Mouse (Mus musculus) adrenal gland, postnatal 4 days (tissue): ENCODE results near the gene Plcb4. TPM values are rescaled to one million over a fixed set of nuclear protein-coding genes. Genes with fewer than 3 reads are reported as not detected.
"Not testable (repeated sequence)": the region's sequence is repeated elsewhere in the genome, so short reads cannot be mapped to it uniquely, and the experiment has no call there.

ENCODE experiments used
- DNase-seq, 2 experiments: peaks; one replicate each; pipeline ENCODE4 v3.0.0; 2021 to 2022; ENCODE audit warnings: low spot score in 2 of 2, mixed read lengths in 2 of 2
- total RNA-seq, 2 experiments: library from RNA; stranded (reverse); gene quantifications; 2 replicates each; pipeline ENCODE4 v1.2.3; 2021

The Plcb4 gene
- total RNA-seq, 2 experiments from 2014 or later = 55.1 to 60.8 TPM

DNA sequence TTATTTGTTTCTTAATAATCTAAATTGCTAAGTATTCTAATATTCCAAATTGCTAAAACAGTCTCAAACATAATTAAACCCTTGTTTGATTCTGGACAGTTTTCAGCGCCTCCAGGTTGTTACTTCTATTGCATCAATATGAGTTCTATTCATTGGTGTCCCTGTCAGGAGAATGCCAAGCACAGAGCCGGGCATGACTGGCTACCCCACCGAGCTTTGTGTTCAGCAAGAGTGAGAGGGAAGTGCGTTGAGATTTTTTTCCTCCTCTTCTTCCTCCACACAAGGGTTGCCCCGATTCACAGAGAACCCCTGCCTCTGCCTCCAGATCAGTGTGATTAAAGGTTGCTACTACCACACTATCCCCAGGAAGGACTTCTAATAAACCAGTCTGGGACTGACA, 53.5 kb downstream of the Plcb4 start:
- DNase-seq = no peak

DNA sequence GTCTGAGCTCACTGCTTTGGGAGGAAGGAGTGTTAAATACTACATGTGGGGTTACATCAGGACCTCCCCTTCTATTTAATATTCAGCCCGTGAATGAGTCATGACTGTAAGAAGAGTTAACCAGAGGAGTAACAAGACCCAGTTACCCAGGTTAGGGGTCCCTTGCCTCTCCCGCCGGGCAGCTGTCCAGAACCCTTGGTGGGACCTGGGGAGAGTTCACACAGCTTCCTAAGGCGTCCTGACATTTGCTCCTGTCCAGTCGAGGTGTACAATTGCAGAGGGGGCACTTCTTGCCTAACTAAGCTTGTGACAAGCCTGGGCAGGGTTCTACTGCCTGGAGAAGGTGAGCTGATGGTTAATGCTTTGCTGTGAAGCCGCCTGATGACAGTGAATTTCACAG, 54.1 kb downstream of the Plcb4 start:
- no peak for DNase-seq

DNA sequence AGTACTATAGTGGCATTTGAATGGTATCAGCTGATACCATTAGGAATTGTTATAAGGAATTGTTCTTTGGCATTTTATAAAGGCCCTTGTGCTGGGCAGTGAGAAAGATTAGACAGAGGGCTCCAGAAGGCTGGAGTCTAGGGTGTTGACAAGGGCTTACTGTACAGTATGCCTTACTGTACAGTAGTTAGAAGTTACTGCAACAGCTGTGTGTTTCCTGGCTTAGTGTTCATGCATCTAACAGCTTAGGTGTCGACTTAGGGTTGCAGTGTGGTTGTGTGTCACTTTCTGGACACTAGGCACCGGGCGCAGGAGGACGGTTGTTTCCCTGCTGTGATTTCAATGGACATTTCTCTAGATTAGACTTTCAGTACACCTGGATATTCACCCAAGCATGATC, 57.4 kb downstream of the Plcb4 start:
- no peak for DNase-seq

DNA sequence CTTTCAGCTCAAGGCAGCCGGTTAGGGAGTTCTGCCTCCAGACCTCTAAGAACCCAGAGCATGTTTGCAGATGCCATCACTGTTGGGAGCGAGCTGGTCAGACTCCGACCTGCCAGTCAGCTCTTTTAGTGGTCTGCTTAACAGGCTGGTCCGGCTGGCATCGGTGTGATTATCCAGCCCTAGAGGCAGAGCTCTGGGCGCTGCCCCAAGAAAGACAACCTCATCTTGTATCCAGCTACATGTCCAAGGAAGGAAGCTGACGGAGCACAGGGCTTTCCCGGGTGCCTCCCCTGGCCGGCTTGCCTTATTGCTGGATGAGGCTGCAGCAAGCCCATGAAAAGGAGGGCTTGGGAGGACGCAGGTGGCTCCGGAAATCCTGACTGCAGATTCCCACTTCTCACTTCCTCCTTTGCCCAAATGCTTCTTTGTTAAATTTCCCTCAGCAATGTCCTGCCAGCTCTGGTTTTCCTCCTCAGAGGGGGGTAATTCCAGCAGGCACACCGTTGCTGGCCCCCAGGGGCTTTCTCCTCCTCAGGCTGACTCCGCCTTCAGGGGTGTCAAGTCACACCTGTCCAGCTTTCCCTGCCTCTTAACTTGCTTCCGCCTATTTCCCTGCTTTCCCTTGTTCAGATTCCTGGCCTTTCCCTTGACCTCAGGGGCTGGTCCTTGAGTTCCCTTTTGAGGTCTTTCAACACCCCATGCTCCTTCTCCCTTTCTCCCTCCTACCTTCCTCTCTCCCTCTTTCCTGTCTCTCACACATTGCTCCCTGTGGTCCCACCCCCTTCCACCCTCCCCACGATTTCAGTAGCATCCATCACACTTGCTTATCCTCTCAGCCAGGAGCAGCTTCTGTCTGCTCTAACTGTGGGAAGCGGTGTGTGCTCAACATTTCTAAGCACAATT, 58.7 kb downstream of the Plcb4 start:
- no peak for DNase-seq

DNA sequence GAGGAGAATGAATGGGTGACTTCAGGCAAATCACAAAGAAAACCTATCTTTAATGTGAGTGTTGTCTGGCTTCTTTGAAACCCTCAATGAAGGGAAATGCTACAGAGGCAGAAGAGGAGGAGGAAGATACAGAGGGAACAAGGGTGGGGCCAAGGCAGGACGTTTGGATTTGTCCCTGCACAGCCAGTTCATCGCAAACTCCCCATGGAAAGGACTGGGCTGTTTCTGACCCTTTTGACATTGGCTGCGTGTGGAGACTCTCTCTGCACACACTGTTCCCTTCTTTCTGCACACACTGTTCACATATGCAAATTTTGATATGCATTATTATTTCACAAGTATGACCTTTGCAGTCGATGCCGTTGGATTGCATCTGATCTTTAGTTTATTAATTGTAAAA, 63.3 kb downstream of the Plcb4 start:
- no peak for DNase-seq

DNA sequence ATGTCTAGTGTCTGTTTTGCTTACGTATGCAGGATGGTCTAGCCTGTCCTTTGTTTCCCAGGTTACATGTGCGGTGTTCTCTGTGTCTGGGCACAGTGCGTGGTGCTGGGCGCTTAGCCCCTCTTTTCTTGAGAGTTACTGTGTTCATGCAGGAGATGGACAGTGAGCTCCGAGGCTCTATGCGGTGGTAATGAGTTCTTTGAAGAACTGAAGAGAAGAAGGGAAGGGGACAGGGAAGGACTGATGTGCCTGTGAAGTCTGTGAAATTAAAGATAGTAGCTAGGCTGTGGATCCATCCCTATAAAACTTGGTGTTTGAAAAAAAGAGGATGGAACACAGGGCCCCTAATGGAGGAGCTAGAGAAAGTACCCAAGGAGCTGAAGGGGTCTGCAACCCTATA, 64.6 kb downstream of the Plcb4 start:
- DNase-seq = no peak

DNA sequence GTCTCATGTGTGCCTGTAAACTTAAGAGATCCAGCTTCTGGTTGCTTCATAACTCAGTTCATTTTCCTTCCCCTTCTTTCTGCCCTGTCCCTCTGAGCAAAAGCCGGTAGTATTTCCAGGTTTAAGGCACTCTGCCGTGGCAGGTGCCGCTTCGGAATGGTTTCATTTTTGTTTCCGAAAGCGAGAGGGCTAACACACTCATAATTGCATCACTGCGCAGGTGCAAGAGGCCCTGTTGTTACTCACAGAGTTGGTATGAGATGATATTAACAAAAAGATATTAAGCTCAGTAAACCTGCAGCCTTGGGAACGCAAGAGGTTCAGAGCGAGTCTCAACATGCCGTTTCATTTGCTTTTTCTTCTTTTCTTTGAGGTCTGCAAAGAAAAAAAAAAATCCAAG, 65.7 kb downstream of the Plcb4 start:
- no peak for DNase-seq

DNA sequence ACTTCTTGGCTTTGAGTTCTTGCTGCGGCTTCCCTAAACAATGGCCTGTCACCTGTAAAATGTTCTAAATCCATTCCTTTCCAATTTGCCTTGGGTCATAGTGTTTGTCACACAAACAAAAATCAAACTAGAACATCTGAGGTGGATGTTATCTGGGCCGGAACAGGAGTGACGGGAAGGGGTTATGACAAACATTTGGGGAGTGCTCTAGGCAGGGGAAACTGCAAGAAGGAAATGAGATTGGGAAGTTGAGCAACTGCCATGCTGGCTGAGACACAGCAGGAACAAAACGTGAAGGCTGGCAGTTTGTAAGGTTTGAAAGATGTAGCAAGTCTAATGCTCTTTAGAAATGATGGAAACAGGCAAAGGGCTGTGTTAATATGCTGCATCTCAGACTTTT, 66.6 kb downstream of the Plcb4 start:
- DNase-seq = no peak

DNA sequence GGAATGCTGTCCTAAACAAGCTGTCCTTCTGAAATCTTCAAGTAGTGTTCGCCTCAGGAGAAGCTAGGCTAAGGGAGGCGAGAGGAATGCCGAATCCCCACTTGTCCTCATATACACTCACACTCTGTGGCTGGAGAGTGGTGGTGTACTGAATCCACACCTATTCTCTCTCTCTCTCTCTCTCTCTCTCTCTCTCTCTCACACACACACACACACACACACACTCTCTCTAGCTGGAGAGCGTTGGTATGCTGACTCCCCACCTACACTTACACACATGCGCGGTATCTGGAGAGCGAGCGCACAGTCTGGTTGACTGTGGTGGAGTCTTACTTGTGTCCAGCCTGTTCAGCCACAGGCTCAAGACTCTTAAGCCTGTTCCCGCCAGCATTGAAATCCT, 68.3 kb downstream of the Plcb4 start:
- no peak for DNase-seq

DNA sequence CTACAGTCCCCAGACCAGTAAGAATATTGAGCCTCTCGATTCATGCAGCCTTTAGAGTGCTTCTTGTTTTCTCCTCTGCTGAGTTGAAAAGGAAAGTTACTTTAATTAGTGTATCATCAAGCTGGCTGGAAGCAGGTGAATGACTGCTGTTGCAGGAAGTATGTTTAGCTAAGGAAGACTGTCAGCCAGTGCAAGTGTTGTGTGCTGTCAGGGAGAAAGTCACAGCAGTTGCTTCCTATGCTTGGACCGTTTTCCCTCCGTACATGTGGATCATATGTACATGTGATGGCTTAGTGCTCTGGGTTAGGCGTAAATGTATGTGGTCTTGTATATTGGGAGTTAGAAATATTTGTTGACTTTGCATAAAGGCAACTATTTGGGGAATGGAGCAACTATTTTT, 69.1 kb downstream of the Plcb4 start:
- DNase-seq = no peak

DNA sequence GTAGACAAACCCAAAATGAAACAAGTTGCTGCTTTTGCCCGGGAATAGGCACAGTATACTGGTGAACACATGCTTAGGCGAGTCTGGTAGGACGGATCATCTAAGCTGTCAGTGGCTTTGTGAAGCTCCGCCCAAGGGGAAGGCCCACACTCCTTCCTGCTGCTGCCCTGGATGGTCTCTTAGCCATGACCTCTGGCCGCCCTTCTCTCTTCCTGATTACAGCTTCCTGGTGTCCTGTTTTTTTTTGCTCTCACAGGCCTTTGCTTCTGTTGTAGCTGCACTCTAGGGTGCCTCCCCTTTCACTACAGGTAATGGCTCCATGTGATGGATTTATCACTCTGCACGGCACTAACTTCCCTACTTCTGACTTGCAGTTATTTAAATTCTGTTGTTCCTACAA, 72.8 kb downstream of the Plcb4 start:
- no peak for DNase-seq

DNA sequence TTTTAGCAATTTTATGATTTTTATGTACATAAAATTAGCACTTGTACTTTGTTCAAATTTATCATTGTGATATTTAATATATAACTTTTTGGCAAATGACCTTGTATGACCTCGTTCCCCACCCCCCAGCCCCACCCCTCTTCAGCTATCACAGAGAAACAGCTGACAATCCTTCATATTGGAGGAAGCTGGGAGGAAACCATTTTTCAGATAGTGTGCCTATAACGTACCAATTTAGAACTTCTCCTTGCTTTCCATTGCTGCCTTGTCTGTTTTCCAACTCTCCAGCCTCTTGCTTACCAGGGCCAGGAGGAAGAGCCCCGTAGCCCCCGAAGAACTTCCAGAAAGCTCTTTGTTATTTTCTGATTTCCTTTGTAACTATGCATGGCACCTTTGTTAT, 73.8 kb downstream of the Plcb4 start:
- no peak for DNase-seq

DNA sequence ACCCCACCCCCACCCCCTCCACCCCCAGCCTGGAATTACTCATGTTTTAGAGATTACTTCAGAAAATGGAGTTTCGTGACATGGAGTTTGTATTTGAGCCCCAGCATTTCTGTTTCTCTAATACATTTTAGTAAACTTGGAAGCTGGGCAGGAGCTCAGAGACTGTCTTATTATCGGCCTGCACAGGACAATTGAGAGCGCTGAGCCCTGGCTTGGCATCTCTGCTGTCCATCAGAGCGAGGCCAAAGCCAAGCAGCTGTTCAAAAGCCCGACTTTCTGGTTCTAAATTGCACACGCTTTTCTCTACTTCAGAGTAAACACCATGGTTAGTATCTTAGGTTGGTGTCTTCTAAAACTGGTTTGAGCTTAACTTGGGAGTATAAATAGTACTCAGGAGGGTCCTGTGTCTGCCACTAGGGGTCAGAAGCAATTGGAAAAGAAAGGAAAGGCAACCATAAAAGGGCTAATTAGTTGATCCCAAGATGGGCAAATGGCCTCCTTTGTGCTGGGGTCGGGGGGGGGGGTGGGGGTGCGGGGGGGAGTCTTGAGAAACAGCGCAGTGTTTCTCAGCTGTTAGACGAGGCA, 75.2 kb downstream of the Plcb4 start:
- DNase-seq = no peak

DNA sequence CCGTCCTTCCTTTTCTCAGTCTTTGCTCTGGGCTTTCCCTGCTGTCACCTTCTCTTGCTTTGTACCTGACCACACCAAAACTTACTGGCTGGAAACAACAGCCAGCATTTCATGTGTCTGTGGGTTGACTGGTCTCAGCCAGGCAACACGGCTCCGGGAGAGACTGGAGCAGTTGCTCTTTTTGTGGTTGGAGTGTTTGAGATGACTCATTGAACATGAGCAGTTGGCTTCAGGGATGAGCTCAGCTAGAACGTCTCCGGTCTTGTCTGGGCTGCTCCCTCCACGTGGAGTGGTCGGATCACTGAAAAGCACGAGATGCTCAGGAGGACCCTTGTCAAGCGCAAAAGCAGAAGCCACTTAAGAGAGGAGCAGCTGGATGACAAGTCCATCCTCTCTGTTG, 78.7 kb downstream of the Plcb4 start:
- DNase-seq = no peak

DNA sequence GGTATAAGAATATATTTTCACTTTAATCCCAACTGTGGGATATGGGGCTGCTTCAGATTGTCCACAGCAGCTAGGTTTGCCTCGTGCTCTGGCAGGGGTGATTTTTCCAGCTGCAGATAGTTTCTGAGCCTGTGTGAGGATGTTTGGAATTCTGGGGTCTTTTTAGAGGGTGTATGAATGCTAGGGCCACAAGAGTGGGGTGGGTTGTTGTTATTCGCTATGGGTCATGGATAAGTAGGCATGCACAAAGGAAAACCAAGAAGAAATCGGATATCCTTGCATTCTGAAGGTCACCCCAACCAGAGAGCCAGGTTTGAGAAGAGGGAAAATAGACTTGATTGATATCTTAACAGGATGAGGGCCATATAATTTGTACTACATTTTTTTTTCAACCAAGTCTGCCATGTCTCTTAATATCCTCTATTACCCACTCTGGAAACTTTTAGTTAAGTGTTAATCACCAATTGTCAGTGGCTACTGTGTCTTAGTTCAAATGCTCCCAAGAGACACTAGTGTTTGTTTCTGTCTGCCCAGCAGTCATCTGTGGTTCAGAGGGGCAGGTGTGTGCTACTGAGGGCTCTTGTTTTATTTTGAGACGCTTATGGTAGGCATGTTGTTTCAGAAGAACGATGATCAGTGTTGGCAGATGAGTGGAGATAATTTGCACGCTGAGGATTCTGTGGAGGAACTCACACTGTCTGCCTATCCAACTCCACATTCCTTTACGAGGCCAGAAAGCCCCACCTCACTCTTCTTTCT, 79.4 kb downstream of the Plcb4 start:
- DNase-seq = not testable (repeated sequence)

DNA sequence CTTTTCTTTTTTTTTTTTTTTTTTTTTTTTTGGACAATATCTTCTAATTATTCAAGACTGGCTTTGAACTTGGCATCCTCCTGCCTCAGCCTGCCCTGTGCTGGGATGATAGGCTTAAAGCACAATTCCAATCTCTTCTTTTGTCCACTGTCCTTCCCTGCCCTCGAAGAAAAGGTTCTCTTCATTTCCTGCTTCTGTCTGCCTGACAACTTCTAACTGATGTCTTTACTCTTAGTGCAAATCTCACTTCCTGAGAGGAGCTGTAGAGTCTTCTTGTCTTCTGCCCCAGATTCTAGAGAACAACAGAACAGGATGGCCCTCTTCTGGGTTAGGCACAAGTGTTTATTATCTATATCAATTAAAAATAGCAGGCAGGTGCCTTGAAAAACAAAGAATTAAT, 80.1 kb downstream of the Plcb4 start:
- no peak for DNase-seq

DNA sequence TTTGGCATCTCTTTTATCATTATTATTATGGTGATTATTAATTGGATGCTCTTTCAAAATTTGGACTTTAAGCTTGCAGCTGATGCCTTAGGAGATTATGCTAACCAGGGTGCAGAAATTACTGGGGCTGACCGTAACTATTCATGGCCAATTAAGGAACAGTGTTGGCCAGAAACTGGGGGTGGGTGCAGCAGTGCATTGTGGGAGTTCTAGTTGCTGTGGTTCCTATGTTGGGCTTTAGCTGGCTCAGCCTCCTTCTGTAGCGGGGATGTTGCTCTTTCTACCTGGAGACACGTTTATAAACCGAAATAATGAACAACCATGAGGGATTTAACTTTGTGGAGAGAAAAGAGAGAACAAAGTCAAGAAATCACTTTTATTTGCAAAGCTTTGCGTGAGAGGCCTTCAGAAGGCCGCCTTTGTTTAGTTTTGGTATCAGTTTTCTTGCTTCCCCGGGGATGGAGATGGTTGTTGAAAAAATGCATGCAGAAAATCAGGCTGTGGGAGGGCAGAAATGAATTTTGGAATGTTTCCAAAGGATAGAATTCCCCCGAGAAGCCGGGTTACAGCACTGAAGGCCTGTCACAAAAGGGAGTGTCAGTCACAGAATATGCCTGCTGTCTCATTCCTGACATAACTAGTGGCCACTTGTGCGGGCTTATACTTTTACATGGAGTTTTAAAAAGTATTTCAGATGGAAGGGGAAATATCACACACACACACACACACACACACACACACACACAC, 84.3 kb downstream of the Plcb4 start:
- no peak for DNase-seq

DNA sequence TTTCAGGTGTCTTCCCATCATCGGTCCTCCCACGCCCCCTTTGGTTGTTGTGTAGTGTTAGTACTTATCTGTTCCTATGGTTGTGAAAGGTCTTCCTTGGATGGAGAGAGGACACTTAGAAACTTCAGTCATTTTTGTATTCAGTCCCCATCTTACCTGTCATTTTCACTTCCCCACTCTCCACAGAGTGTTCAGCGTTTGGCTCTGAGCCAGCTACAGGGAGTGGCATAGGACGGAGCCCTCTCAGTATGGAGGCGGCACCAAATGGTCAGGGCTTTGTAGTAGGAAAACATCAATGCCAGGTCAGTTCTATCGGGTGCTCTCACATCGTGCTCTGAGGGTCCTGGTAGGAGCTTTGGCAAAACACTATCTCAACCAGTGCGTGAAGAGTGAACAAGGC, 85.9 kb downstream of the Plcb4 start:
- DNase-seq = no peak

DNA sequence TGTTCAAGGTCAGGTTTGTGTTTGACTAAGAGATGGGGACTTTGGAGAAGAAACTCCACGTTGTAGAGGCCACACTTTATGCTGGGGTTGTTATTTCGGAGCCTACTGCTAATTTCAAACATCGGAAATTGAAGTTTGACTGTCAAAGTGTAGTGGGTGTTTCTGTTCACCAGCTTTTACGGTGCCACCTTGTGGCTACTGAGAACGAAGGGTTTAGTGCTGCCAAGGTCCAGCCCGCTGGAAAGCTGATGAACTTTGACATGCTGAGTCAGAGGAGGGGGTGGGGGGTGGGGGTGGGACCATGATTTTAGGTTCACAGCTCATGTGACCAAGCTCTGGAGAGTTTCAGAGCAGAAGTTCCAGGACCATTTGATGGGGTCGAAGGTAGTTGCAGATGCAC, 86.3 kb downstream of the Plcb4 start:
- DNase-seq = no peak

DNA sequence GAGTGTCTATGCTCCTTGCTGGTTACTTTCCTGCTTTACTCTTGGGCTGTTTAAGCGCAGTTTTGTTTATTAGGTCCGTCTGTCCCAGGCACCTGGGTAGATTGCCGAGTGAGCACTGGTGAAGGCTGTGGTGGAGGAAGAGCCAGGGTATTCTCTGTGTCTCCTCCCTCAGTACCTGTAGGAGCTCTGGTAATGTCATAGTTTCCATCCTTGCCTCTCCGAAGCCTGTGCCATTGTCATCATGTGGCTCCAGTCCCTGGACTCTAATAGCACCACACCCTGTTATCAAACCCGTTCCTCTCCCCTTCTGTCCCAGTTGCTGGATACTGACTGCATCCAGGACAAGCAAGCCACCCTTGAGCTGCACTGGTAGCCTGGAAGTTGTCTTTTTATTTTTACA, 89.6 kb downstream of the Plcb4 start:
- DNase-seq = no peak

DNA sequence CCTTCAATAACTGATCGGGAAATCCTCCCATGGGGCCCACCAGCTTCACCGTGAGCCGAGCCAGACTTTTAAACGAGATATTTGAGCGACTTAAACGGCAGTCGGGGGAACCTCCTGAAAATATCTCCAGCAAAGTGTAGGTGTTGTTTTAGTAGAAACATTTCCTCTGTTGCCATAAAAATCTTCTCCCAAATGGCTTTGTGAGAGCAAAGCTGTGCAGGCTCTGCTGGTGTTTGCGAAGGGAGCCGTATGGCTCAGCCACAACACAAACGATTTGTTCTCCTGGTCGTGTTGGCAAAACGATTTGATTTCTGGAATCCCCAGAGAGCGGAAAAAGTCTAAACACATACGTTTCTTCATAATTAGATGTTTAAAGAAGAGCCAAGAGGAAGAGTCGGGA, 90.8 kb downstream of the Plcb4 start:
- no peak for DNase-seq

DNA sequence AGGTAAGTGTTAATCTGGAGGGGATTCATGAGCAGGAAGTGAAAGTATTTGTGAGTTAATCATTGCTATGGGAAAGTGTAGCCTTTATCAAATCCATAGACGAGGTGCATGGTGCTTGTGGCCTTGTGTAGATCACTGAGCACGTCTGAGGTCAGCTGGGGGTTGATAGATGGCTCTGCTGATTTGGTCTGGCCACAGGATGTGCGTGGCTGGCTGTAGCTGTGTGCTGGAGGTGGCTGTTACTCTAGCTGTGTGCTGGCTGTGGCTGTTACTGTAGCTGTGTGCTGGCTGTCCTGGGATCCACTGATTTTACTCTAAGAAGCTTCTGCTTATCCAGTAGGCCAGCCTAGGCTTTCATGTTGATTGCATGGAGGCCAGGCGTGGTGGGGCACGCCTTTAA, 91.9 kb downstream of the Plcb4 start:
- no peak for DNase-seq
